28 mouse cellular contexts compared by ENCODE assay signal in the genomic region with DNA sequence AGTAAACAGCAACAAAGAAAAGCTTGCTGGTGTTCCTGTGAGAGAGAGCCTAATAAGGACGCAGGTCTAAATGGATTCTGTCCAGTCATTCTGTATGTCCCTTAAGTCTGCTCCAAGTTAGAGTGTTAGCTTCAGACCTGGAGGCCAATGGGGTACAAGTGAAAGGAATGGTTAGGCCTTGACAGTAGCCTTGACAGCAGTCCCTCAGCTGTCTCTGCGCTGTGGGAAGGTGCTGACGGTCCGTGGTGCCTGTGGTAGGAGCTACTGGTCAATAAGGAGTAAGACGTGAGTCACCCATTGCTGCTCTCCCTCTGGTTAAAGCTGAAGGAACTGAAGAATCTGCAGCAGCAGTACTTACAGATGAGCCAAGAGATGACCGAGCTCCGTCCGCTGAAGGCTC. TPM values are rescaled to one million over a fixed set of nuclear protein-coding genes. Genes with fewer than 3 reads are reported as not detected.
"Had no signal": no experiment of that assay in that cellular context is flagged by ENCODE, and none has a peak within 500 bp of the region (broad histone marks: within the 10 kb centered on the region; RNA-seq: fewer than 3 reads in every experiment).

No protein-coding gene starts in this region.

- ATAC-seq: hindbrain, embryonic 16.5 days; inflammation-experienced regulatory T-cells, adult 6 months; intestine, embryonic 15.5 days; intestine, postnatal 0 days; liver, postnatal 0 days had no signal

- H3K4me1 ChIP-seq: heart, embryonic 12.5 days; hindbrain, embryonic 10.5 days; hindbrain, embryonic 12.5 days; intestine, embryonic 15.5 days; limb, embryonic 10.5 days; limb, embryonic 12.5 days; liver, embryonic 13.5 days; liver, embryonic 15.5 days had no signal

- H3K9ac ChIP-seq: heart, embryonic 12.5 days; hindbrain, embryonic 12.5 days; hindbrain, embryonic 14.5 days; intestine, embryonic 15.5 days; limb, embryonic 12.5 days; liver, embryonic 13.5 days; liver, embryonic 15.5 days; liver, postnatal 0 days had no signal

- H3K4me2 ChIP-seq: heart, embryonic 12.5 days; hindbrain, embryonic 12.5 days; hindbrain, embryonic 14.5 days; intestine, embryonic 15.5 days; limb, embryonic 12.5 days; liver, embryonic 11.5 days; liver, embryonic 13.5 days; liver, embryonic 15.5 days had no signal

- H3K9me3 ChIP-seq: heart, embryonic 12.5 days; hindbrain, embryonic 10.5 days; hindbrain, embryonic 12.5 days; intestine, embryonic 15.5 days; limb, embryonic 10.5 days; limb, embryonic 12.5 days; liver, embryonic 13.5 days; liver, embryonic 15.5 days had no signal

- H3K4me3 ChIP-seq: gastrocnemius, adult 2 months; heart, embryonic 12.5 days; hindbrain, embryonic 10.5 days; hindbrain, embryonic 12.5 days; intestine, embryonic 15.5 days; layer of hippocampus, adult 2 months; left cerebral cortex, adult 2 months; limb, embryonic 10.5 days; limb, embryonic 12.5 days; liver, embryonic 13.5 days; liver, embryonic 15.5 days had no signal

- H3K27ac ChIP-seq: gastrocnemius, adult 2 months; hindbrain, embryonic 10.5 days; hindbrain, embryonic 12.5 days; hindbrain, embryonic 14.5 days; intestine, embryonic 15.5 days; layer of hippocampus, adult 2 months; left cerebral cortex, adult 2 months; limb, embryonic 10.5 days; limb, embryonic 12.5 days; liver, embryonic 13.5 days; liver, embryonic 15.5 days had no signal

- H3K27me3 ChIP-seq: heart, embryonic 12.5 days; hindbrain, embryonic 12.5 days; intestine, embryonic 15.5 days; limb, embryonic 12.5 days; liver, embryonic 13.5 days; liver, embryonic 15.5 days had no signal

- DNase-seq: gastrocnemius, adult 2 months; gastrocnemius, postnatal 10 days; gastrocnemius, postnatal 25 days; heart, postnatal 10 days; heart, postnatal 4 days; kidney, adult 18-20 months; kidney, adult 8-10 months; kidney, postnatal 10 days; kidney, postnatal 25 days; kidney, postnatal 4 days; liver; liver, embryonic 13.5 days; liver, postnatal 0 days had no signal

RNA-seq across cellular contexts. Expression of a gene that starts 49.5 kb away (rescaled TPM):
- total RNA-seq: granulocyte monocyte progenitor cell, adult 5-6 weeks had no signal
